Mouse (Mus musculus) Patski (cell line): Measurements from ENCODE around the gene Lpcat3. TPM values are rescaled to one million over a fixed set of nuclear protein-coding genes. Genes with fewer than 3 reads are reported as not detected.

ENCODE experiments used
- ATAC-seq: fragments of 100-300 bp; one replicate; pipeline ENCODE4 v1.8.0; 2021
- CTCF ChIA-PET: fragments of 350-600 bp; sonication (Branson Sonifier 250); formaldehyde crosslinking; loops from one replicate; lab custom pipeline; 2022; ENCODE audit warnings: inconsistent platforms; lab: Charles Lee
- POLR2A ChIA-PET: fragments of 350-600 bp; sonication (Branson Sonifier 250); formaldehyde crosslinking; loops from one replicate; lab custom pipeline; 2022; ENCODE audit warnings: antibody characterized with exemption, inconsistent platforms; lab: Charles Lee
- DNase-seq: peaks from one replicate; pipeline ENCODE4 v3.0.0-alpha.2; 2011; ENCODE audit warnings: low read depth, low spot score
- H3K27me3 ChIP-seq: fragments of 371-371 bp; one replicate; pipeline ENCODE4 v1.5.1; 2021
- CTCF ChIP-seq: fragments of 100-300 bp; IDR thresholded peaks from one replicate; pipeline ENCODE4 v1.5.1; 2021
- in situ Hi-C: fragments of 300-500 bp; cut with MboI; formaldehyde crosslinking; loops from 3 replicates; pipeline ENCODE4 v1.11.1; 2018; ENCODE audit warnings: low pct_unique_long_range_greater_than_20kb, mixed read lengths
- polyA plus RNA-seq: library from polyadenylated mRNA; unstranded; gene quantifications from one replicate; pipeline ENCODE4 v1.2.3, GENCODE M21; 2021

Gene Lpcat3
- polyA plus RNA-seq, 1 experiment from 2014 or later: 107 TPM

DNA sequence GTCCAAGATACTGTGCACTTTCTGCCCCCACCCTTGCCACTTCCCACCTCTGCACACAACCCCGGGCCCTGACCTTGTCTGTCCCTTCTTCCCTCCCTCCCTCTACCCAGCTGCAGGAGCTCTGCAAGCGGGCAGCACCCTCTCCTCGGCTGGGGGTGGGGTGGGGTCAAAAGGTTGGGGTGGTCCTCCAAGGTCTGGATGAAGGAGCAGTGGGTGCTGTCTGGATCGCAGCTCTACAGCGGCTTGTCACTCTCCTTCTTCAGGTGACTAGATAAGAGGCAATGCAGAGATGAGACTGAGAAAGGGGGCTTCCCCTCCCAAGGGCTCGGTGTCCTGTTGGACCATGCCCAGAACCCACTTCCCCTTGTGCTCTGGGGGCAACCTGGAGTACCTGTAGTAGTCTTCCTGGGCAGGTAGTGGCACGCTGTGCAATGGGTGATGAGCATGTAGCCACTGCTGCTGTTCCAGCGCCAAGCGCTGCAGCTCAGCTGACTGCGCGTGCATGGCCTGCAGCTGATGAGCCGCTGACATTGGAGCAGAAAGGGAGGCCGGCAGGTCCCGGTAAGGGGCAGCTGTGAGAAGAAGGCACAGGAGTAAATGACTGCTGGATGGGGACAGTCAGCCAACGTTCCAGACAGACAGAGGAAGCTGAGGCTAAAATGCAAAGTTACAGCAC is 80.2 kb downstream of the Lpcat3 start:
- H3K27me3 ChIP-seq: no peaks in the 10 kb centered on the region
- ATAC-seq (no peak), DNase-seq (no peak)
- POLR2A ChIA-PET: interaction anchor here (1.1 to 3.6 kb wide), 2 partner anchors 15 to 86 kb away, joined by 3 to 25 read pairs; partner anchors contain the start of genes Cdca3 and Usp5
- in situ Hi-C loops: no loop called here
- CTCF ChIA-PET: interaction anchor here (1.1 to 2.2 kb wide), 4 partner anchors 40 to 101 kb away, joined by 3 to 8 read pairs (median 4); no protein-coding TSS in a partner anchor
- no peak for TF ChIP-seq CTCF

DNA sequence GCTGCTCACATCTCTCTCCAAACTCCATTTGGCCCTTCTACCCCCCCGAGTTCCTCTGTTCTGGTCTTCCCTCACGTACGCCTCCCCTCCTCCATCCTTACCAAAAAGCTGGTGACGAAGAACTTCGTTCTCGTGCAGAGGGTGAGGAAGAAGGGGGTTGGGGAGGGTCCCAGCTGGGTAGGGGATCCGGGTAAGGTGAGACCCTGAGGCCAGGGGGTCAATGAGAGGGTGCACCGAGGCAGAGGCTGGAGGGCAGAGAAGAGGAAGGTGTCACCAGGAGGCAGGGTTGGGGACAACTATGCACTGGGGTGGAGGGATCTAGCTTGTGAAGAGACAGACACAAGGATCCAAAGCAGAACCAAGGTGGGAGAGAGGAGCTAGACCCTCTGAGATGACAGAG is 80.8 kb downstream of the Lpcat3 start:
- no peak for DNase-seq
- CTCF ChIA-PET: interaction anchor here (0.7 to 2.6 kb wide), 7 partner anchors 12 to 102 kb away, joined by 3 to 19 read pairs (median 4); partner anchors contain the start of genes Emg1, Gm45234 and Phb2
- no peak for ATAC-seq
- no peaks in the 10 kb centered on the region for H3K27me3 ChIP-seq
- in situ Hi-C loops: no loop called here
- TF ChIP-seq CTCF: no peak
- POLR2A ChIA-PET: interaction anchor here (1.1 to 3.6 kb wide), 2 partner anchors 15 to 85 kb away, joined by 3 to 25 read pairs; partner anchors contain the start of genes Cdca3 and Usp5

DNA sequence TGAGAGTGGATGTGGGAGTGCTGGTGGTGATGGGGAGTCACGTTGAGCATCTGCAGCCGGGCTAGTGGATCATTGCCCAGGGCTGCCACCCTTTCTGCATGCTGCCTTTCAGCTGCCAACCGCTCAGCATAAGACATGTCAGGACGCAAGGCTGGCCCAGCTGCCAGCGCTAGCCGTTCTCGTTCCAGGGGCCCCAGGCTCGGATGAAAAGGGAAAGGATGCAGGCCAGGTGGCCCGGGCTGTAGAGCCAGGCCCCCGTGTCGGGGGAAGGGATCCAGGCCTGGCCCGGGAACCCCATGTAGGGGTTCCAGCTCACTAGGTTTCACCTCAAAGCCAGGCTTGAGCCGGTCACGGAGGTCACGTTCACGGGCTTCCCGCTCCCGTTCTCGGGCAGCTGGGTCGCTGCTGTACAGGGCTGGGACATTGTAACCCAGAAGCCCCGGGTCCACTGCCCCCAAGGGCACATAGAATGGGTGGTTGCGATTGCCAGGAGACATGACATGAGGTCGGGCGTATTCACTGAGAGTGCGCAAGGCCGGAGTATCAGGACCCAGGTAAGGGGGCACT is 82.0 kb downstream of the Lpcat3 start:
- POLR2A ChIA-PET: interaction anchor here (1.0 to 3.6 kb wide), 4 partner anchors 10 to 64 kb away, joined by 3 to 25 read pairs (median 8); partner anchors contain the start of genes Gm45234 and Spsb2
- ATAC-seq (no peak), DNase-seq (no peak)
- in situ Hi-C loops: no loop called here
- H3K27me3 ChIP-seq: no peaks in the 10 kb centered on the region
- TF ChIP-seq CTCF: no peak
- CTCF ChIA-PET: interaction anchor here (1.4 to 2.6 kb wide), 5 partner anchors 10 to 103 kb away, joined by 3 to 19 read pairs (median 4); partner anchors contain the start of genes Emg1, Gm45234 and Phb2

DNA sequence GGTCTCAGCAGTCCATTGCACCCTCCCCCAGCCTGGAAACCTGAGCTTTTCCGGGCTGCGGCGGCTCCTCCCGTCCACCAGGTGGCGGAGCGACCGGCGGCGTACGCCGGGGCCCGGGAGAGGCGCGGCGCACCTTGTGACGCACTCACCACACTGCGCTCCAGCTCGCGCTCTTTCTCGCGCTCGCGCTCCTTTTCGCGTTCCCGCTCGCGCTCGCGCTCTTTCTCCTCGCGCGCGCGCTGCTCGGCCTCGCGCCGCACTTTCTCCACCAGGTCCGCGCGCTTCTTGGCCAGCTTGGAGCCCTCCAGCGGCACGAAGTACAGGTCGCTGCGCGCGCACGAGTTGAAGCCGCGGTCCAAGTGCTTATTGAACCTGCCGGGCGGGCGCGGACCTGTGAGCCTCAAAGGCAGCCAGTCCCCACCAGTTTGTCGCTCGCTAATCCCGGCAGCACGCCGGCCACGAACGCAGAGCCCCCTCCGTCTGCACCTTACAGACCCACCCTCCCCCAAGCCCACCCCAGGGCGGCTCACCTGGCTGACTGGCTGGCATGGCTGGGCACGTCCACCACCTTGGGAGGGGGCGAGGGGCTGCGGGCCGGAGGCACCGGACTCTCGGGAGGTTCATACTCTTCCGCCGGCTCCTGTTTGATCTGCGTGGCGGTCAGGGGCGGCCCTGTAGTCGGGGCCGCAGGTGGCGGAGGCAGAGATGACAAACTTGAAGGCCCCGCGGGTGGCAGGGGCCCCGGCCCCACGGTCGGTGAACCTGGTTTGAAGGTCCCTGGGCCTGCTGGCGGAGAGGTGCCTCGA is 82.9 kb downstream of the Lpcat3 start:
- CTCF ChIA-PET: interaction anchor here (1.4 to 2.6 kb wide), 4 partner anchors 9 to 52 kb away, joined by 3 to 19 read pairs (median 8); partner anchors contain the start of genes Emg1, Gm45234 and Phb2
- peak; percentile 63 for ATAC-seq
- DNase-seq: peak; percentile 61
- POLR2A ChIA-PET: interaction anchor here (1.0 to 3.6 kb wide), 4 partner anchors 10 to 63 kb away, joined by 3 to 25 read pairs (median 8); partner anchors contain the start of genes Gm45234 and Spsb2
- in situ Hi-C loops: no loop called here
- H3K27me3 ChIP-seq: no peaks in the 10 kb centered on the region
- TF ChIP-seq CTCF: no peak

DNA sequence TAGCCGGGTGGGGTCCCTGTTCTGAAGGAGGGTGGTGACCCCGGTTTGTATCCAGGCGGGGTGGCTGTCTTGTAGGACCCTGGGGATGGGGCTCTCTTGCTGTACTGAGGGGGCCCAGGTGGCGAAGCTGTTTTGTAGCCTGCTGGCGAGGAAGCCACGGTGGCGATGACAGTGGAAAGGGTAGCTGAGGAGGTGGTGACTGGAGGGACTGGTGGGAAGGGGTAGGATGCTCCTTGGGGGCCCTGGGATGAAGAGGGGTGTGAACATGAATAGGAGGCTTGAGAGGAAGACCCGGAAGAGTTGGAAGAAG is 83.4 kb downstream of the Lpcat3 start:
- POLR2A ChIA-PET: interaction anchor here (3.6 kb wide), 1 partner anchor 12 kb away, joined by 25 read pairs; no protein-coding TSS in a partner anchor
- no peak for DNase-seq
- CTCF ChIA-PET: no interaction called here
- no peak for ATAC-seq
- H3K27me3 ChIP-seq: no peaks in the 10 kb centered on the region
- in situ Hi-C loops: no loop called here
- TF ChIP-seq CTCF: no peak

DNA sequence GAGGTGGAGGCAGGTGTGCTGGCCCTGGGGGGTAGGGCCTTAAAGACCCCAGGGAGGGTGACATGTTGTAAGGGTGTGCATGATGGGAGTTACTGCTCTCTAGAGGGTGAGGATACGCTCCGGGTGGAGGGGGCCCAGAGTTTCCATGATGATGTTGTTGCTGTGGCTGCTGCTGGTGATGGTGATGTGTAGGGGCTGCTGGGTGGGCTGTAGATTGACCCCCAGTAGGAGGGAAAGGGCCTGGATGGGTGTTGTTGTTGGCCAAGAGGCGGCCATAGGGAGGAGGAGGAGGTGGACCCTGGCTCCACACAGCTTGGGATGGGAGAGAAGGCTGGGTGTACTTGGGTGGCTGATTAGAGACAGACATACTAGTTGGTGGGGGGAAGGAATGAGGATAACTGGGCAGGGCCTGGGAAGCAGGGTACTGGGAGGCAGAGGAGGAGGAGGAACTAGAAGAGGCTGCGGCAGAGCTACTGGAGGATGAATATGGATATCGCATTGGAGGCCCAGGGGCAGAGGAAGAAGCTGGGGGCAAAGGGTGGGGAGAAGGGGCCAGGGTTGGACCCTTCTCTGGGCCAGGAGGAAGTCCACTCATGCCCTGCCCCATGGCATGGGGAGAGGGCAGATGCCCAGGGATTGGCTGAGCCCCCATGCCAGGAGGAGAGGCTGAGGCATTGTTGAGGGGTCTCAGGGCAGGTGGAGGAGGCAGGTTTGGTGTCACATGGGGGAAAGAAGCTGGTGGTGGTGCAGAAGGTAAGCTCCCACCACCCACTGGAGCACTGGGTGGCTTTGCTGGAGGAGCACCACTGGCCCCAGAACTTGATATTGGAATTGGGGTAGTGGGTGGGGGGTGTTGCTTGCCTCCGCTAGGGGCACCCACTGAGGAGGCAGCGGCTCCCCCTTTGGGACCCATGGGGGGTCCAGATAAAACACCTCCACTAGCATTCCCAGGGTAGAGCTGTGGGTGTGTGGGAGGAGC is 84.1 kb downstream of the Lpcat3 start:
- POLR2A ChIA-PET: no interaction called here
- DNase-seq: no peak

DNA sequence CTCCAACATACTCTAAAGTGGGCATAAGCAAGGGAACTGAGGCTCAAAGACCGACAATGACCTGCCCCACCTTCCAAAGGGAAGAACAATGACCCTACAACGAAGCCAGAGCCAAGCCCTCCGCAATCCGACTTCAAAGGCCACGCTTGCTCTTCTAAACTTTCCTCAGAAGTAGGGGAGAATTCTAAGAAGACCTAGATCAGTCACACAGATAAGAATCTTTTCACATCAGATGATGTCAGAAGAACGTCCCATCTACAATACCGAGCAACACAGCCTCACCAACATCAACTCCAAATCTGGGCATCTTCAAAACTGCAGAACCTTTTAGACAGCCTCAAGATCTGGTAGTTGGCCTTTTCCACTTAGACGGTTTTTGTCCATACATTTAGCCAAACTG is 87.6 kb downstream of the Lpcat3 start:
- TF ChIP-seq CTCF: no peak

More for the DNA sequence above, 84.1 kb downstream of the Lpcat3 start:
- in situ Hi-C loops: no loop called here
- CTCF ChIA-PET: interaction anchor here (1.2 kb wide), 1 partner anchor 106 kb away, joined by 3 read pairs; no protein-coding TSS in a partner anchor
- ATAC-seq: no peak
- TF ChIP-seq CTCF: no peak
- no peaks in the 10 kb centered on the region for H3K27me3 ChIP-seq

DNA sequence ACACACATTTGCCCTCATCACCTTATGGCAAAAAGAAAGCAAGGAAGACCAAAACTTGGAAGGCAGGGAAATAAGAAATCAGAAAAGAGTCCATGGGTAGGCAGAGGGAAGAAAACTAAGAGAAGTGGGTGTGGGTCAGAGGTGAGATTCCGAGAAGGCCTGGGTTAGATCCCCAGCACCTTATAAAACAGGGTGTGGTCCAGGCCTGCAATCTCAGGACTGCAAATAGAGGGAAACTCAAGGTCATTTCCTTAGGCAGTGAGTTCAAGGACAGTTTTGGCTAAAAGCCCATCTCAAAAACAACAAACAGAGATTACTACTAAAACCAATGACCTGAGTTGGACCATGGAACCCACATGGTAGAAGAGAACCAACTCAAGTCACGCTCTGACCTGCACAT is 91.0 kb downstream of the Lpcat3 start:
- DNase-seq: no peak
- CTCF ChIA-PET: no interaction called here
- in situ Hi-C loops: loop anchor here (25.0 kb wide), 1 partner anchor 267 kb away; the partner anchor contains the start of gene C1rl

More for the DNA sequence above, 87.6 kb downstream of the Lpcat3 start:
- ChIA-PET CTCF (no interaction called here), POLR2A (no interaction called here)
- in situ Hi-C loops: loop anchor here (25.0 kb wide), 1 partner anchor 263 kb away; the partner anchor contains the start of gene C1rl
- DNase-seq (no peak), ATAC-seq (no peak)
- no peaks in the 10 kb centered on the region for H3K27me3 ChIP-seq

More for the DNA sequence above, 91.0 kb downstream of the Lpcat3 start:
- no peaks in the 10 kb centered on the region for H3K27me3 ChIP-seq
- POLR2A ChIA-PET: interaction anchor here (1.0 to 2.0 kb wide), 2 partner anchors 12 to 52 kb away, joined by 3 to 6 read pairs; partner anchors contain the start of gene Grcc10
- TF ChIP-seq CTCF: no peak
- ATAC-seq: no peak

Other genes with a start within 250 kb of the Lpcat3 start
- gene Pex5, start 248.0 kb upstream of the Lpcat3 start, polyA plus RNA-seq: 61.4 TPM
- gene Clstn3, start 198.2 kb upstream of the Lpcat3 start, polyA plus RNA-seq: 0.68 TPM
- 20.3 TPM for gene C1rl, start 169.9 kb upstream of the Lpcat3 start, polyA plus RNA-seq
- 59.0 TPM for gene C1ra, start 150.6 kb upstream of the Lpcat3 start, polyA plus RNA-seq
- gene C1s1, start 120.7 kb upstream of the Lpcat3 start, polyA plus RNA-seq: 60.3 TPM
- 7.9 TPM for gene C1rb, start 92.7 kb upstream of the Lpcat3 start, polyA plus RNA-seq
- 6.1 TPM for gene C1s2, start 26.9 kb upstream of the Lpcat3 start, polyA plus RNA-seq
- 100 TPM for gene Emg1, start 49.2 kb downstream of the Lpcat3 start, polyA plus RNA-seq
- gene Phb2, start 49.3 kb downstream of the Lpcat3 start, polyA plus RNA-seq: 275 TPM
- 1.5 TPM for gene Ptpn6, start 75.7 kb downstream of the Lpcat3 start, polyA plus RNA-seq
- 270 TPM for gene Grcc10, start 78.3 kb downstream of the Lpcat3 start, polyA plus RNA-seq
- 0.82 TPM for gene Gm45234, start 93.0 kb downstream of the Lpcat3 start, polyA plus RNA-seq
- 100.0 TPM for gene Atn1, start 93.5 kb downstream of the Lpcat3 start, polyA plus RNA-seq
- 25.8 TPM for gene Eno2, start 106.6 kb downstream of the Lpcat3 start, polyA plus RNA-seq
- gene Lrrc23, start 116.7 kb downstream of the Lpcat3 start, polyA plus RNA-seq: not detected
- 23.6 TPM for gene Spsb2, start 145.6 kb downstream of the Lpcat3 start, polyA plus RNA-seq
- 1,211 TPM for gene Tpi1, start 151.3 kb downstream of the Lpcat3 start, polyA plus RNA-seq
- 130 TPM for gene Usp5, start 166.5 kb downstream of the Lpcat3 start, polyA plus RNA-seq
- gene Cdca3, start 166.5 kb downstream of the Lpcat3 start, polyA plus RNA-seq: 66.3 TPM
- 0.09 TPM for gene Gnb3, start 177.2 kb downstream of the Lpcat3 start, polyA plus RNA-seq
- 15.1 TPM for gene P3h3, start 194.7 kb downstream of the Lpcat3 start, polyA plus RNA-seq
- 10.3 TPM for gene Gpr162, start 201.0 kb downstream of the Lpcat3 start, polyA plus RNA-seq
- not detected for gene Cd4, start 225.2 kb downstream of the Lpcat3 start, polyA plus RNA-seq
- 0.49 TPM for gene Lag3, start 248.7 kb downstream of the Lpcat3 start, polyA plus RNA-seq